Mouse (Mus musculus) heart, adult 2 months (tissue): ENCODE results near the gene Galnt9. TPM values are rescaled to one million over a fixed set of nuclear protein-coding genes. Genes with fewer than 3 reads are reported as not detected.

Experiments used
- DNase-seq, 2 experiments: peaks; one replicate each; pipeline ENCODE4 v3.0.0; 2021
- H3K27ac ChIP-seq: fragments of 200-600 bp; 2 replicates; pipeline ENCODE4 v1.8.1; 2022
- H3K27me3 ChIP-seq: fragments of 200-500 bp; 2 replicates; pipeline ENCODE4 v1.6.1; 2012; ENCODE audit warnings: mild to moderate bottlenecking, low read length, inconsistent platforms, mixed read lengths; ENCODE audit not compliant: control insufficient read depth, insufficient read depth
- H3K36me3 ChIP-seq: fragments of 200-500 bp; 2 replicates; pipeline ENCODE4 v1.6.1; 2012; ENCODE audit warnings: low read length, inconsistent platforms; ENCODE audit not compliant: control insufficient read depth, insufficient read depth
- H3K4me1 ChIP-seq: fragments of 200-500 bp; 2 replicates; pipeline ENCODE4 v1.6.1; 2011; ENCODE audit warnings: low read length; ENCODE audit not compliant: control insufficient read depth, insufficient read depth
- H3K4me3 ChIP-seq: fragments of 200-600 bp; 2 replicates; pipeline ENCODE4 v1.8.1; 2022
- H3K79me2 ChIP-seq: fragments of 200-500 bp; replicated peaks from 2 replicates; pipeline ENCODE4 v1.6.1; 2012; ENCODE audit warnings: mild to moderate bottlenecking, inconsistent platforms, low read length, moderate library complexity, mixed read lengths; ENCODE audit not compliant: control insufficient read depth, insufficient read depth
- H3K9ac ChIP-seq: fragments of 200-500 bp; 2 replicates; pipeline ENCODE4 v1.6.1; 2012; ENCODE audit warnings: low read depth, mild to moderate bottlenecking, control low read depth, inconsistent platforms, low read length, mixed read lengths
- CTCF ChIP-seq: fragments of 200-600 bp; IDR thresholded peaks from 2 replicates; pipeline ENCODE4 v1.8.1; 2022; ENCODE audit warnings: antibody characterized with exemption, mild to moderate bottlenecking, moderate library complexity
- EP300 ChIP-seq: fragments of 200-500 bp; IDR thresholded peaks from 2 replicates; pipeline ENCODE4 v1.6.1; 2011; ENCODE audit warnings: low read depth, low read length, control low read depth; ENCODE audit not compliant: insufficient read depth
- POLR2A ChIP-seq: fragments of 200-500 bp; IDR thresholded peaks from 2 replicates; pipeline ENCODE4 v1.6.1; 2011; ENCODE audit warnings: mild to moderate bottlenecking, low read depth, low read length, control low read depth; ENCODE audit not compliant: insufficient read depth
- WGBS: fragments of 180-500 bp; shearing (Covaris S2); methylation state at CpG from one replicate; pipeline ENCODE4 v1.1.7; 2018; 5-methylcytosine and 5-hydroxymethylcytosine counted together
- intact Hi-C: fragments of 180-260 bp; cut with DNase I; formaldehyde crosslinking; loops from one replicate; pipeline ENCODE4 v1.15.1; 2025
- polyA plus RNA-seq: library from polyadenylated mRNA; depleted of rRNA; stranded (reverse); fragments of >200 nt; gene quantifications from 2 replicates; pipeline ENCODE4 v1.2.3, GENCODE M21; 2012
- total RNA-seq, 2 experiments: library from RNA; stranded (reverse); gene quantifications; 2 replicates each; pipeline ENCODE4 v1.2.3; 2021

Galnt9 gene
- total and polyA plus RNA-seq, 3 experiments, result 0.20 TPM; not detected in 2

- H3K27ac ChIP-seq, result no peak overlapping the region
- intact Hi-C loops, result no loop called here
- WGBS, result 84% methylated on average over 7 of the region's 7 CpGs
- H3K4me1 ChIP-seq, result no peaks in the 10 kb centered on the region
- H3K4me3 ChIP-seq, result no peak overlapping the region
- no peaks in the 10 kb centered on the region; the same call in 1 of the 2 replicates for H3K27me3 ChIP-seq
- H3K9ac ChIP-seq, result no peak overlapping the region
- no peak for DNase-seq
- no peaks in the 10 kb centered on the region for H3K36me3 ChIP-seq
- no peaks in the 10 kb centered on the region for H3K79me2 ChIP-seq
- no peak for TF ChIP-seq CTCF
- no peak for TF ChIP-seq EP300
- TF ChIP-seq POLR2A, result no peak
These were observed 66.3 kb downstream of the Galnt9 start for GRCm38 (mm10) chr5:110610484-110610883.

GRCm38 (mm10) chr5:110611435-110612158 lies 67.4 kb downstream of the Galnt9 start:
- no peak for TF ChIP-seq EP300
- Histone ChIP-seq H3K9ac (no peak overlapping the region), H3K27ac (no peak overlapping the region), H3K36me3 (no peaks in the 10 kb centered on the region), H3K4me3 (no peak overlapping the region), H3K4me1 (no peaks in the 10 kb centered on the region), H3K27me3 (no peaks in the 10 kb centered on the region; the same call in 1 of the 2 replicates), H3K79me2 (no peaks in the 10 kb centered on the region)
- no peak for DNase-seq
- intact Hi-C loops, result no loop called here
- WGBS, result 65% methylated on average over 5 of the region's 5 CpGs

- Histone ChIP-seq H3K27ac (no peak overlapping the region), H3K4me3 (no peak overlapping the region), H3K4me1 (no peaks in the 10 kb centered on the region), H3K36me3 (no peaks in the 10 kb centered on the region), H3K9ac (no peak overlapping the region), H3K79me2 (no peaks in the 10 kb centered on the region), H3K27me3 (no peaks in the 10 kb centered on the region)
- intact Hi-C loops, result no loop called here
- no peak for TF ChIP-seq EP300
- no peak for TF ChIP-seq POLR2A
- TF ChIP-seq CTCF, result no peak
- DNase-seq, result no peak
- WGBS, result 77% methylated on average over 6 of the region's 6 CpGs
These were observed 75.1 kb downstream of the Galnt9 start for GRCm38 (mm10) chr5:110619226-110619625.

- 72% methylated on average over 2 of the region's 2 CpGs for WGBS
- H3K79me2 ChIP-seq, result no peaks in the 10 kb centered on the region
- H3K27ac ChIP-seq, result no peak overlapping the region
- no peak overlapping the region for H3K9ac ChIP-seq
- no peaks in the 10 kb centered on the region for H3K36me3 ChIP-seq
- intact Hi-C loops, result no loop called here
- H3K27me3 ChIP-seq, result 0 out of 2 replicates have a peak, but pooled peaks cover 3% of the 10 kb centered on the region
- DNase-seq, result no peak
- H3K4me1 ChIP-seq, result no peaks in the 10 kb centered on the region
- TF ChIP-seq POLR2A (no peak), CTCF (no peak), EP300 (no peak)
- no peak overlapping the region for H3K4me3 ChIP-seq
These were observed 80.2 kb downstream of the Galnt9 start for GRCm38 (mm10) chr5:110624319-110624718.

- Histone ChIP-seq H3K9ac (no peak overlapping the region), H3K36me3 (no peaks in the 10 kb centered on the region), H3K4me1 (no peaks in the 10 kb centered on the region), H3K27me3 (0 out of 2 replicates have a peak, but pooled peaks cover 3% of the 10 kb centered on the region), H3K27ac (no peak overlapping the region), H3K4me3 (no peak overlapping the region), H3K79me2 (no peaks in the 10 kb centered on the region)
- no peak for DNase-seq
- WGBS, result 60% methylated on average over 10 of the region's 10 CpGs
- TF ChIP-seq EP300, result no peak
- no peak for TF ChIP-seq CTCF
- TF ChIP-seq POLR2A, result no peak
- intact Hi-C loops, result no loop called here
These were observed 83.2 kb downstream of the Galnt9 start for GRCm38 (mm10) chr5:110627351-110627750.

GRCm38 (mm10) chr5:110628156-110628555 lies 84.0 kb downstream of the Galnt9 start:
- TF ChIP-seq CTCF, result no peak
- no peak for TF ChIP-seq EP300
- TF ChIP-seq POLR2A, result no peak
- WGBS, result 8% methylated on average over 19 of the region's 19 CpGs
- intact Hi-C loops, result no loop called here

More at GRCm38 (mm10) chr5:110628156-110628555, 84.0 kb downstream of the Galnt9 start:
- Histone ChIP-seq H3K27ac (no peak overlapping the region), H3K4me1 (no peaks in the 10 kb centered on the region), H3K9ac (no peak overlapping the region), H3K36me3 (no peaks in the 10 kb centered on the region), H3K79me2 (no peaks in the 10 kb centered on the region), H3K27me3 (0 out of 2 replicates have a peak, but pooled peaks cover 3% of the 10 kb centered on the region), H3K4me3 (no peak overlapping the region)
- DNase-seq, result no peak
